Mouse (Mus musculus) erythroblast, embryonic 14.5 days (primary cell): ENCODE results near the gene Dscaml1.

Experiments
- GATA1 ChIP-seq: IDR thresholded peaks from 2 replicates; pipeline ENCODE4 v1.6.1; 2012; ENCODE audit warnings: low read length, inconsistent platforms, mixed read lengths
- TAL1 ChIP-seq: IDR thresholded peaks from 3 replicates; pipeline ENCODE4 v1.6.1; 2012; ENCODE audit warnings: low read length, inconsistent platforms, mixed read lengths

DNA sequence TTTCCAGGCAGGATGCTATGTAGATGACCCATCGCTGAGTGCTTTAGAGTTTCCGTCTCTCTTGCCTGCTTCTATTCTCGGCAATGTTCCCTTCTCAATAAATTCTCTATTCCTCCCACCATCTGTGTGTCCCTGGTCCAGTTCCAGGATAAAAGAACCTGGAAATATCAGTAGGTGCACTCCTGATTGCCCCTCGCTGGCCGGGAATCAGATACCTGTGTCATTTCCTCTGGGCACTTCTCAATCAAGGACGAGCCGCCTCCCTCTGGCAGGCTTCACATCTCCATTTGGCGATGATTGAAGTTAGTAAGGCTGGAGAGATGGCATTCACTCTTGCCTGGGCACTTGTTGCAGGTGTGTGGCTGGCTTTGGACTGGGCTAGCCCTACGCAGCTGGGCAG lies 54.5 kb downstream of the Dscaml1 start:
- TF ChIP-seq GATA1 (no peak), TAL1 (no peak)
